In the genomic region with DNA sequence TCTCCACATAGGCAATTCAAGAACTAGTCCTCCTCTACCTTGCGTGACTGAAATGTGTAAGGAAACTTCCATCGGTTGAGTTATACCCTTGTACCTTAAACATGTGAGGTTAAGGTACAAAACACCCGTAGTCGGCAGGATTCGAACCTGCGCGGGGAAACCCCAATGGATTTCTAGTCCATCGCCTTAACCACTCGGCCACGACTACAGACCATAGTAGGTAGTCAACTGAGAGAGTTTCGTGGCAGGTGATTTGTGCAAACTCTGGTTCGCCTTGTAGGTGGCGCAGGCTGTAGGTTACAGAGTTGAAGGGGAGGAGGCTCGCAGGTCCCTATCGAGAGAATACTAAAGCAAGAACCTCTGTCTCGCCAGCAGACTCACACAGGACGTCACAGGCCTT, we compare ENCODE assay signal across 9 mouse cellular contexts. TPM values are rescaled to one million over a fixed set of nuclear protein-coding genes. Genes with fewer than 3 reads are reported as not detected.
DNase-seq lines count a peak whose midpoint lies in the region; ATAC-seq and TF ChIP-seq lines count a peak whose summit lies in the region.
"Had no signal": no experiment of that assay in that cellular context is flagged by ENCODE, and none has a peak within 500 bp of the region (broad histone marks: within the 10 kb centered on the region; RNA-seq: fewer than 3 reads in every experiment).

No protein-coding gene starts in this region.

- DNase-seq in lung, adult 18-20 months: peak; percentile 18 to 24
- DNase-seq in lung, adult 2 months: no peak
- DNase-seq in adrenal gland, postnatal 25 days: peak; percentile 12
- DNase-seq in heart, adult 8-10 months (ENCODE audit: low spot score): peak; percentile 63
- DNase-seq in kidney, postnatal 0 days (ENCODE audit: low spot score): no peak
- peak; percentile 63 for DNase-seq in stomach, postnatal 0 days (ENCODE audit: low spot score)
- no peak for DNase-seq in layer of hippocampus, adult 9-10 months (ENCODE audit: low spot score)

- TF ChIP-seq CTCF in lung, adult 2 months (IDR thresholded peaks at IDR 0.05; ENCODE audit: insufficient read depth, low read length): no peak
- TF ChIP-seq CTCF in kidney, postnatal 0 days (IDR thresholded peaks at IDR 0.05; ENCODE audit: low read depth): no peak
- TF ChIP-seq CTCF in stomach, postnatal 0 days (IDR thresholded peaks at IDR 0.05; ENCODE audit: low read depth): 0 out of 2 replicates have a peak, but pooled peaks have one; percentile 11

- H3K4me3 ChIP-seq in lung, adult 2 months (replicated peaks; ENCODE audit: extremely low read depth, low read depth, low read length): no peak overlapping the region
- no peak overlapping the region for H3K4me3 ChIP-seq in kidney, postnatal 0 days (replicated peaks; ENCODE audit: low read depth, low read length)
- H3K4me3 ChIP-seq in midbrain, embryonic 12.5 days: peak overlapping the region; percentile 0; the same call in 1 of the 2 replicates
- H3K4me3 ChIP-seq in stomach, postnatal 0 days (ENCODE audit: low read depth, low read length): peak overlapping the region; percentile 8; the same call in 1 of the 2 replicates

- H3K9me3 ChIP-seq in kidney, postnatal 0 days (replicated peaks; ENCODE audit: low read length): no peaks in the 10 kb centered on the region
- H3K9me3 ChIP-seq in midbrain, embryonic 12.5 days: no peaks in the 10 kb centered on the region
- no peaks in the 10 kb centered on the region for H3K9me3 ChIP-seq in stomach, postnatal 0 days (ENCODE audit: control insufficient read depth, low read length)

- H3K27me3 ChIP-seq in kidney, postnatal 0 days (ENCODE audit: insufficient read depth, low read length): no peaks in the 10 kb centered on the region
- no peaks in the 10 kb centered on the region; the same call in 1 of the 2 replicates for H3K27me3 ChIP-seq in midbrain, embryonic 12.5 days
- H3K27me3 ChIP-seq in stomach, postnatal 0 days (ENCODE audit: control insufficient read depth, insufficient read depth, low read length): no peaks in the 10 kb centered on the region

- TF ChIP-seq POLR2A in lung, adult 2 months (IDR thresholded peaks at IDR 0.05; ENCODE audit: borderline replicate concordance, extremely low read depth, low read depth, low read length): no peak

- ATAC-seq in kidney, postnatal 0 days (replicated peaks; ENCODE audit: low FRiP score, low read depth): no peak; the same call in 1 of the 2 replicates
- no peak for ATAC-seq in midbrain, embryonic 12.5 days (ENCODE audit: low FRiP score, low read depth)
- peak; percentile 53; the same call in 1 of the 2 replicates for ATAC-seq in stomach, postnatal 0 days (ENCODE audit: low FRiP score, low TSS enrichment)

- TF ChIP-seq EP300 in stomach, postnatal 0 days (optimal IDR thresholded peaks at IDR 0.05): no peak

- H3K9ac ChIP-seq in kidney, postnatal 0 days (ENCODE audit: low read depth, low read length): no peak overlapping the region
- no peak overlapping the region for H3K9ac ChIP-seq in midbrain, embryonic 12.5 days (replicated peaks)
- H3K9ac ChIP-seq in stomach, postnatal 0 days (ENCODE audit: low read length): no peak overlapping the region

- no peaks in the 10 kb centered on the region for H3K36me3 ChIP-seq in kidney, postnatal 0 days (ENCODE audit: insufficient read depth, low read length)
- H3K36me3 ChIP-seq in midbrain, embryonic 12.5 days: no peaks in the 10 kb centered on the region
- no peaks in the 10 kb centered on the region for H3K36me3 ChIP-seq in stomach, postnatal 0 days (ENCODE audit: control insufficient read depth, insufficient read depth, low read length)

- peak overlapping the region; percentile 31; the same call in 1 of the 2 replicates for H3K4me2 ChIP-seq in kidney, postnatal 0 days (ENCODE audit: low read length)
- H3K4me2 ChIP-seq in midbrain, embryonic 12.5 days (replicated peaks): peak overlapping the region; percentile 13; the same call in 1 of the 2 replicates
- peak overlapping the region; percentile 34 for H3K4me2 ChIP-seq in stomach, postnatal 0 days (replicated peaks; ENCODE audit: low read depth)

- H3K27ac ChIP-seq in kidney, postnatal 0 days: no peak overlapping the region
- H3K27ac ChIP-seq in midbrain, embryonic 12.5 days (replicated peaks): no peak overlapping the region
- H3K27ac ChIP-seq in stomach, postnatal 0 days (replicated peaks): 0 out of 2 replicates have a peak overlapping the region, but pooled peaks have one; percentile 6

- peaks cover 3% of the 10 kb centered on the region for H3K4me1 ChIP-seq in lung, adult 2 months (ENCODE audit: control insufficient read depth, insufficient read depth, low read length)
- no peaks in the 10 kb centered on the region for H3K4me1 ChIP-seq in kidney, postnatal 0 days (replicated peaks; ENCODE audit: insufficient read depth, low read length)
- no peaks in the 10 kb centered on the region for H3K4me1 ChIP-seq in midbrain, embryonic 12.5 days
- H3K4me1 ChIP-seq in stomach, postnatal 0 days (replicated peaks; ENCODE audit: control insufficient read depth, insufficient read depth): no peaks in the 10 kb centered on the region

- 16% methylated on average over 17 of the region's 17 CpGs for WGBS in lung, adult 2 months
- WGBS in kidney, postnatal 0 days: 8% methylated on average over 17 of the region's 17 CpGs
- WGBS in midbrain, embryonic 12.5 days: 1% methylated on average over 17 of the region's 17 CpGs
- WGBS in stomach, postnatal 0 days: 12% methylated on average over 17 of the region's 17 CpGs

RNA-seq across cellular contexts. Expression of gene Zfp184, which starts 7.9 kb away (rescaled TPM):
- polyA plus RNA-seq in lung, adult 2 months (2012; rRNA removed): 0.53 and 0.60 TPM in 2 replicates
- total RNA-seq in adrenal gland, postnatal 25 days (2021): 2.0 and 2.1 TPM in 2 replicates
- total RNA-seq in heart, adult 8-10 months (2022): 1 to 10 TPM in 1 of 4 experiments, under 1 TPM in 3; 0.46 to 1.0 (median 0.83) TPM
- 8.5 and 9.6 TPM in 2 replicates for polyA plus RNA-seq in kidney, postnatal 0 days (2015; fragmentation: Nextera tagmentation; extraction: Ambion mirVana)
- 22.3 and 24.2 TPM in 2 replicates for polyA plus RNA-seq in midbrain, embryonic 12.5 days (2016; fragmentation: Nextera tagmentation; extraction: Ambion mirVana)
- 1.4 and 1.6 TPM in 2 replicates for polyA plus RNA-seq in stomach, postnatal 0 days (2015; fragmentation: Nextera tagmentation; extraction: Ambion mirVana)

RNA-seq across cellular contexts. Expression of gene Pom121l2, which starts 44.0 kb away (rescaled TPM):
- polyA plus RNA-seq in lung, adult 2 months (2012; rRNA removed): not detected in 2 replicates
- not detected in 2 replicates for total RNA-seq in adrenal gland, postnatal 25 days (2021)
- not detected for total RNA-seq in heart, adult 8-10 months (2022)
- polyA plus RNA-seq in kidney, postnatal 0 days (2015; fragmentation: Nextera tagmentation; extraction: Ambion mirVana): not detected in 2 replicates
- not detected in 2 replicates for polyA plus RNA-seq in midbrain, embryonic 12.5 days (2016; fragmentation: Nextera tagmentation; extraction: Ambion mirVana)
- polyA plus RNA-seq in stomach, postnatal 0 days (2015; fragmentation: Nextera tagmentation; extraction: Ambion mirVana): 0.05 TPM in 1 of 2 replicates, not detected in the other
- total RNA-seq: left cerebral cortex, postnatal 25 days had no signal

Comparison
In these comparisons a context has a peak if more than half of its experiments do, and no peak if none do; other contexts are left out.
1. DNase-seq: peak in lung, adult 18-20 months (2 of 2), adrenal gland, postnatal 25 days (single experiment), heart, adult 8-10 months (single experiment) and stomach, postnatal 0 days (single experiment); none in lung, adult 2 months (single experiment), kidney, postnatal 0 days (single experiment) and layer of hippocampus, adult 9-10 months (single experiment).
2. H3K4me3 ChIP-seq: peak in midbrain, embryonic 12.5 days (single experiment) and stomach, postnatal 0 days (single experiment); none in lung, adult 2 months (single experiment) and kidney, postnatal 0 days (single experiment).
3. Peak in every context shown above with its lines, with median percentiles within 50 percentile points of each other: H3K4me2 ChIP-seq.